Mouse (Mus musculus) hindbrain, embryonic 16.5 days (tissue): Measurements from ENCODE around the gene Ttn. TPM values are rescaled to one million over a fixed set of nuclear protein-coding genes. Genes with fewer than 3 reads are reported as not detected.

ENCODE experiments used
- ATAC-seq: fragments of 200-750 bp; cut with Nextera tagmentation; 2 replicates; pipeline ENCODE4 v1.8.0; 2017; ENCODE audit warnings: moderate TSS enrichment, moderate library complexity
- H3K27ac ChIP-seq: fragments of 300-500 bp; sonication (generic); 2 replicates; pipeline ENCODE4 v1.5.1; 2014; ENCODE audit warnings: low read depth, mild to moderate bottlenecking, control low read depth, low read length, moderate library complexity
- H3K27me3 ChIP-seq: fragments of 300-500 bp; sonication (generic); replicated peaks from 2 replicates; pipeline ENCODE4 v1.6.1; 2014; ENCODE audit warnings: low read length; ENCODE audit not compliant: control insufficient read depth, insufficient read depth
- H3K36me3 ChIP-seq: fragments of 300-500 bp; sonication (generic); 2 replicates; pipeline ENCODE4 v1.6.1; 2014; ENCODE audit warnings: mild to moderate bottlenecking, low read length, moderate library complexity, mixed read lengths; ENCODE audit not compliant: control insufficient read depth, insufficient read depth
- H3K4me1 ChIP-seq: fragments of 300-500 bp; sonication (generic); 2 replicates; pipeline ENCODE4 v1.6.1; 2014; ENCODE audit warnings: low read depth, low read length; ENCODE audit not compliant: control insufficient read depth, insufficient read depth
- H3K4me2 ChIP-seq: fragments of 300-500 bp; sonication (generic); 2 replicates; pipeline ENCODE4 v1.6.1; 2014; ENCODE audit warnings: mild to moderate bottlenecking, low read length, control low read depth, moderate library complexity
- H3K4me3 ChIP-seq: fragments of 300-500 bp; sonication (generic); 2 replicates; pipeline ENCODE4 v1.5.1; 2014; ENCODE audit warnings: mild to moderate bottlenecking, low read length, control low read depth, moderate library complexity
- H3K9ac ChIP-seq: fragments of 300-500 bp; sonication (generic); 2 replicates; pipeline ENCODE4 v1.6.1; 2014; ENCODE audit warnings: low read depth, mild to moderate bottlenecking, control low read depth, low read length, moderate library complexity
- H3K9me3 ChIP-seq: fragments of 300-500 bp; sonication (generic); 2 replicates; pipeline ENCODE4 v1.6.1; 2014; ENCODE audit warnings: mild to moderate bottlenecking, low read length, moderate library complexity; ENCODE audit not compliant: control insufficient read depth
- WGBS: fragments of 180-500 bp; shearing (Covaris S2); extraction: QIAGEN DNeasy Blood & Tissue Kit; methylation state at CpG from one replicate; pipeline ENCODE4 v1.1.7; 2014; 5-methylcytosine and 5-hydroxymethylcytosine counted together
- polyA plus RNA-seq: library from polyadenylated mRNA; unstranded; fragments of >200 nt; fragmentation: Nextera tagmentation; extraction: Ambion mirVana; gene quantifications from 2 replicates; pipeline ENCODE4 v1.2.1, GENCODE M21; 2015

The Ttn gene
- polyA plus RNA-seq, 1 experiment from 2014 or later: 0.41 TPM

- no peak overlapping the region for H3K9ac ChIP-seq
- no peak overlapping the region for H3K4me2 ChIP-seq
- no peak overlapping the region for H3K4me3 ChIP-seq
- H3K9me3 ChIP-seq: no peaks in the 10 kb centered on the region
- H3K27me3 ChIP-seq: no peaks in the 10 kb centered on the region
- WGBS: 79% methylated on average over 5 of the region's 5 CpGs
- no peak overlapping the region for H3K27ac ChIP-seq
- no peak for ATAC-seq
- H3K4me1 ChIP-seq: no peaks in the 10 kb centered on the region
- H3K36me3 ChIP-seq: peaks cover 12% of the 10 kb centered on the region
Observed at GRCm38 (mm10) chr2:76693765-76694164, 288.6 kb downstream of the Ttn start.

DNA sequence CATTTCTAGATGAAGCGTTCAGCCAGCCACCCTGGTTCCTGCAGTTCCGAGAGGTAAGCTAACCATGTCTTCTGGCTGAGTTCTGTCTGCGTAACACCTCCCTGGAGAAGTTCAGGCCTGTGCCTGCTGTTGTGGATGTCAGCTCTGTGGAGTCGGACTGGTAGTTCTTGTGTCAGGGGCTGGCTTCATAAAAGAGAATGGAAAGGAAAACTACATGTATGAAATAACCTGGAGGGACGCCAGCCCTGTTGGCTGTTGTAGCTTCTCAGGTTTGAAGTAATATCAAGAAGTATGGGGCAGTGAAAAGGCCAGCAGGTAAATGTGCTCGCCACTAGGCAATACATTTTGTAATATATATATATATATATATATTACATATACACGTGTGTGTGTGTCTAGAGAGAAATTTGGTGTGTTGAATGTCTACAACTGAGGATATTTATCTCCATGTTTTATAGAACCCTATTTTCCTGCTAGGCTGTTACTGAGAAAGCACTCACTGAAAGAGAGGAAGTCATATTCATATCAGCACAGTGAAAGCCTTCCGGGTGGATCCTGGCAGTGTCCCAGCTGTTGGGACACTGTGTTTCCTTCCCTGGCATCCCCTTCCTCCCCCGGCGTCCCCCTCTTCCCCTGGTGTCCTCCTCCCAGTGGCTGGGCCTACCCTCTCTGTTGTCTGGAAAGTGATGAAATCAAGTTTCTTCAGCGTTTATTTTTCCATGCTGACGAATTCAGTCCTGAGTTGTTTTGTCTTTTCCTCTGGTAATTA, 291.7 kb downstream of the Ttn start:
- Histone ChIP-seq H3K9me3 (no peaks in the 10 kb centered on the region), H3K27ac (no peak overlapping the region), H3K4me1 (no peaks in the 10 kb centered on the region), H3K4me2 (no peak overlapping the region), H3K4me3 (no peak overlapping the region), H3K9ac (no peak overlapping the region), H3K36me3 (peaks cover 31% of the 10 kb centered on the region), H3K27me3 (no peaks in the 10 kb centered on the region)
- no peak for ATAC-seq
- WGBS: 86% methylated on average over 12 of the region's 12 CpGs

GRCm38 (mm10) chr2:76688162-76688561, 294.2 kb downstream of the Ttn start:
- peaks cover 30% of the 10 kb centered on the region for H3K36me3 ChIP-seq
- no peak overlapping the region for H3K9ac ChIP-seq
- H3K4me2 ChIP-seq: no peak overlapping the region
- H3K9me3 ChIP-seq: no peaks in the 10 kb centered on the region
- H3K27ac ChIP-seq: no peak overlapping the region
- H3K4me1 ChIP-seq: no peaks in the 10 kb centered on the region
- no peak for ATAC-seq
- 71% methylated on average over 7 of the region's 7 CpGs for WGBS
- no peaks in the 10 kb centered on the region for H3K27me3 ChIP-seq
- H3K4me3 ChIP-seq: no peak overlapping the region

DNA sequence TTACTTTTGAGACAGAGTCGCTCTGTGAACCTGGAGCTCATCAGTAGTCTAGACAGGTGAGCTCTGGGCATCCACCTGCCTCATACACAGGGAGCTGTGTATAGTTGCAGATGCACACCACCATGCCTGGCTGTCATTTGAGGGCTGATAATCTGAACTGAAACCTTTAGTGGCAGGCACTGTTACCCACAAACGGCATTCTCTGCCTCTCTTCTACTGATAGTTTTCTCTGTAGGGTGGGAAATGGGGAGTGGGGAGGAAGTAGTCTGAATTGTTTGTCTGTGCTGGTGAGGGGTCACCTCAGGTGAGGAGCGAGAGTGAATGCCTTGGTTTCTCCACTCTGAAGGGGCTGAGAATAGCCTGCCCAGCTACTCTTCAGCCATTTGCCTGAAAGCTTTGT, 294.7 kb downstream of the Ttn start:
- Histone ChIP-seq H3K4me3 (no peak overlapping the region), H3K9me3 (no peaks in the 10 kb centered on the region), H3K4me1 (no peaks in the 10 kb centered on the region), H3K27me3 (no peaks in the 10 kb centered on the region), H3K36me3 (peaks cover 32% of the 10 kb centered on the region), H3K9ac (no peak overlapping the region), H3K4me2 (no peak overlapping the region), H3K27ac (no peak overlapping the region)
- WGBS: 84% methylated on average over 3 of the region's 3 CpGs
- no peak for ATAC-seq

DNA sequence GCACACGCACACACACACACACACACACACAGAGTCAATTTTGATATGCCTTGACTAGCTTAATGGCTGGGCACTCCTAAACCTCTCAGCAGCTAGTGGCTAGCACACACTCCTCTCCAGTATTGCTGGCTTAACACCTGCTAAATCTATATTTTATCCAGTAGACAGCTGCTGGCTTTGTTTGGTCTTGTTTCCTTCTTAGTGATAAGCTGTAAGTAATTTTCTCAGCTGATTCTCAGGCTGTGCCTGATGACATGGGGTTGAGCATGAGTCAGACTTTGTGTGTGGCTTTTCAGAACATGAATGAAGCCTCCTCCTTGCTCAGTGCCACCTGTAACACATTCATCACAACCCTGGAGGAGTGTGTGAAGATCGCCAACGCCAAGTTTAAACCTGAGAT, 295.4 kb downstream of the Ttn start:
- no peak overlapping the region for H3K9ac ChIP-seq
- no peaks in the 10 kb centered on the region for H3K9me3 ChIP-seq
- no peak overlapping the region for H3K4me2 ChIP-seq
- WGBS: 96% methylated on average over 3 of the region's 3 CpGs
- no peak overlapping the region for H3K4me3 ChIP-seq
- no peaks in the 10 kb centered on the region for H3K27me3 ChIP-seq
- peaks cover 38% of the 10 kb centered on the region for H3K36me3 ChIP-seq
- no peak for ATAC-seq
- no peaks in the 10 kb centered on the region for H3K4me1 ChIP-seq
- H3K27ac ChIP-seq: no peak overlapping the region

GRCm38 (mm10) chr2:76682301-76682700, 300.0 kb downstream of the Ttn start:
- no peaks in the 10 kb centered on the region for H3K9me3 ChIP-seq
- no peaks in the 10 kb centered on the region; the same call in 1 of the 2 replicates for H3K4me1 ChIP-seq
- H3K9ac ChIP-seq: no peak overlapping the region
- peaks cover 33% of the 10 kb centered on the region for H3K36me3 ChIP-seq
- no peak overlapping the region for H3K4me3 ChIP-seq
- H3K27me3 ChIP-seq: no peaks in the 10 kb centered on the region
- H3K27ac ChIP-seq: no peak overlapping the region
- ATAC-seq: no peak
- no peak overlapping the region for H3K4me2 ChIP-seq
- 83% methylated on average over 8 of the region's 8 CpGs for WGBS

- H3K4me2 ChIP-seq: peak overlapping the region; percentile 68
- no peaks in the 10 kb centered on the region for H3K36me3 ChIP-seq
- no peak for ATAC-seq
- H3K27me3 ChIP-seq: no peaks in the 10 kb centered on the region
- 55% methylated on average over 13 of the region's 13 CpGs for WGBS
- no peaks in the 10 kb centered on the region for H3K9me3 ChIP-seq
- no peak overlapping the region for H3K27ac ChIP-seq
- peak overlapping the region; percentile 88; the same call in 1 of the 2 replicates for H3K9ac ChIP-seq
- peaks cover 26% of the 10 kb centered on the region for H3K4me1 ChIP-seq
- peak overlapping the region; percentile 92 for H3K4me3 ChIP-seq
Observed at GRCm38 (mm10) chr2:76676401-76677226, 305.7 kb downstream of the Ttn start.

GRCm38 (mm10) chr2:76675949-76676348, 306.4 kb downstream of the Ttn start:
- WGBS: 7% methylated on average over 4 of the region's 4 CpGs
- Histone ChIP-seq H3K27me3 (no peaks in the 10 kb centered on the region), H3K9me3 (no peaks in the 10 kb centered on the region), H3K9ac (peak overlapping the region; percentile 88), H3K4me2 (peak overlapping the region; percentile 68), H3K27ac (no peak overlapping the region), H3K4me1 (peaks cover 28% of the 10 kb centered on the region), H3K4me3 (peak overlapping the region; percentile 92), H3K36me3 (no peaks in the 10 kb centered on the region)
- ATAC-seq: no peak

- Histone ChIP-seq H3K9ac (peak overlapping the region; percentile 88), H3K4me1 (peaks cover 28% of the 10 kb centered on the region), H3K27me3 (no peaks in the 10 kb centered on the region), H3K27ac (peak overlapping the region; percentile 84), H3K4me2 (peak overlapping the region; percentile 68), H3K36me3 (no peaks in the 10 kb centered on the region), H3K9me3 (no peaks in the 10 kb centered on the region), H3K4me3 (peak overlapping the region; percentile 92)
- WGBS: 1% methylated on average over 12 of the region's 44 CpGs
- ATAC-seq: peak; percentile 64
Observed at GRCm38 (mm10) chr2:76675451-76675850, 306.9 kb downstream of the Ttn start.
